Mouse (Mus musculus) forebrain, embryonic 16.5 days (tissue): ENCODE measurements around the gene Cxadr. TPM values are rescaled to one million over a fixed set of nuclear protein-coding genes. Genes with fewer than 3 reads are reported as not detected.

Experiments used
- ATAC-seq: fragments of 200-750 bp; cut with Nextera tagmentation; 2 replicates; pipeline ENCODE4 v1.8.0; 2017; ENCODE audit warnings: mild to moderate bottlenecking, moderate library complexity
- H3K27ac ChIP-seq: fragments of 300-500 bp; sonication (generic); 2 replicates; pipeline ENCODE4 v1.5.1; 2014; ENCODE audit warnings: low read length, control low read depth
- H3K27me3 ChIP-seq: fragments of 300-500 bp; sonication (generic); replicated peaks from 2 replicates; pipeline ENCODE4 v1.6.1; 2014; ENCODE audit warnings: low read length; ENCODE audit not compliant: control insufficient read depth, insufficient read depth
- H3K36me3 ChIP-seq: fragments of 300-500 bp; sonication (generic); 2 replicates; pipeline ENCODE4 v1.6.1; 2014; ENCODE audit not compliant: control insufficient read depth, insufficient read depth
- H3K4me1 ChIP-seq: fragments of 300-500 bp; sonication (generic); replicated peaks from 2 replicates; pipeline ENCODE4 v1.6.1; 2014; ENCODE audit warnings: low read length; ENCODE audit not compliant: control insufficient read depth, insufficient read depth
- H3K4me2 ChIP-seq: fragments of 300-500 bp; sonication (generic); 2 replicates; pipeline ENCODE4 v1.6.1; 2014; ENCODE audit warnings: mild to moderate bottlenecking, low read length, control low read depth
- H3K4me3 ChIP-seq: fragments of 300-500 bp; sonication (generic); replicated peaks from 2 replicates; pipeline ENCODE4 v1.5.1; 2014; ENCODE audit warnings: mild to moderate bottlenecking, low read length, control low read depth
- H3K9ac ChIP-seq: fragments of 300-500 bp; sonication (generic); replicated peaks from 2 replicates; pipeline ENCODE4 v1.6.1; 2014; ENCODE audit warnings: low read depth, low read length, control low read depth
- H3K9me3 ChIP-seq: fragments of 300-500 bp; sonication (generic); 2 replicates; pipeline ENCODE4 v1.6.1; 2016; ENCODE audit warnings: low read length; ENCODE audit not compliant: control insufficient read depth
- WGBS: fragments of 180-500 bp; shearing (Covaris S2); extraction: QIAGEN DNeasy Blood & Tissue Kit; methylation state at CpG from one replicate; pipeline ENCODE4 v1.1.7; 2014; 5-methylcytosine and 5-hydroxymethylcytosine counted together
- polyA plus RNA-seq: library from polyadenylated mRNA; unstranded; fragments of >200 nt; fragmentation: Nextera tagmentation; extraction: Ambion mirVana; gene quantifications from 2 replicates; pipeline ENCODE4 v1.2.1, GENCODE M21; 2015

Cxadr gene
- polyA plus RNA-seq, 1 experiment from 2014 or later = 184 TPM

GRCm38 (mm10) chr16:78399423-78399822 lies 98.1 kb downstream of the Cxadr start:
- no peak overlapping the region for H3K27ac ChIP-seq
- H3K9ac ChIP-seq = no peak overlapping the region
- H3K4me3 ChIP-seq = no peak overlapping the region
- H3K36me3 ChIP-seq = no peaks in the 10 kb centered on the region
- H3K4me1 ChIP-seq = no peaks in the 10 kb centered on the region
- H3K4me2 ChIP-seq = no peak overlapping the region
- 93% methylated on average over 3 of the region's 3 CpGs for WGBS
- no peaks in the 10 kb centered on the region for H3K9me3 ChIP-seq
- no peak for ATAC-seq
- no peaks in the 10 kb centered on the region for H3K27me3 ChIP-seq

- H3K9me3 ChIP-seq = no peaks in the 10 kb centered on the region
- no peak overlapping the region for H3K9ac ChIP-seq
- no peaks in the 10 kb centered on the region for H3K4me1 ChIP-seq
- 68% methylated on average over 2 of the region's 2 CpGs for WGBS
- no peak overlapping the region for H3K4me2 ChIP-seq
- H3K27me3 ChIP-seq = no peaks in the 10 kb centered on the region
- no peak overlapping the region for H3K27ac ChIP-seq
- H3K36me3 ChIP-seq = no peaks in the 10 kb centered on the region
- H3K4me3 ChIP-seq = no peak overlapping the region
- no peak for ATAC-seq
Observed at GRCm38 (mm10) chr16:78402316-78402715, 101.0 kb downstream of the Cxadr start.

- H3K9ac ChIP-seq = no peak overlapping the region
Observed at GRCm38 (mm10) chr16:78406657-78407056, 105.4 kb downstream of the Cxadr start.

GRCm38 (mm10) chr16:78407855-78408254 lies 106.6 kb downstream of the Cxadr start:
- H3K27me3 ChIP-seq = no peaks in the 10 kb centered on the region
- no peak overlapping the region for H3K27ac ChIP-seq
- ATAC-seq = no peak
- no peaks in the 10 kb centered on the region for H3K36me3 ChIP-seq
- H3K9me3 ChIP-seq = no peaks in the 10 kb centered on the region
- WGBS = 96% methylated on average over 6 of the region's 6 CpGs
- H3K4me1 ChIP-seq = no peaks in the 10 kb centered on the region
- H3K4me3 ChIP-seq = no peak overlapping the region
- no peak overlapping the region for H3K4me2 ChIP-seq
- no peak overlapping the region for H3K9ac ChIP-seq

More at GRCm38 (mm10) chr16:78406657-78407056, 105.4 kb downstream of the Cxadr start:
- no peak overlapping the region for H3K27ac ChIP-seq
- no peaks in the 10 kb centered on the region for H3K27me3 ChIP-seq
- no peak overlapping the region for H3K4me2 ChIP-seq
- WGBS = 79% methylated on average over 2 of the region's 2 CpGs
- no peak overlapping the region for H3K4me3 ChIP-seq
- peak; percentile 12; the same call in 1 of the 2 replicates for ATAC-seq
- no peaks in the 10 kb centered on the region for H3K9me3 ChIP-seq
- no peaks in the 10 kb centered on the region for H3K4me1 ChIP-seq
- no peaks in the 10 kb centered on the region for H3K36me3 ChIP-seq

Other genes starting within 250 kb of the Cxadr start
- 23.3 and 28.9 TPM in 2 replicates for gene Btg3, start 75.7 kb downstream of the Cxadr start, polyA plus RNA-seq